ENCODE assay signal across 8 mouse cellular contexts in the genomic region with DNA sequence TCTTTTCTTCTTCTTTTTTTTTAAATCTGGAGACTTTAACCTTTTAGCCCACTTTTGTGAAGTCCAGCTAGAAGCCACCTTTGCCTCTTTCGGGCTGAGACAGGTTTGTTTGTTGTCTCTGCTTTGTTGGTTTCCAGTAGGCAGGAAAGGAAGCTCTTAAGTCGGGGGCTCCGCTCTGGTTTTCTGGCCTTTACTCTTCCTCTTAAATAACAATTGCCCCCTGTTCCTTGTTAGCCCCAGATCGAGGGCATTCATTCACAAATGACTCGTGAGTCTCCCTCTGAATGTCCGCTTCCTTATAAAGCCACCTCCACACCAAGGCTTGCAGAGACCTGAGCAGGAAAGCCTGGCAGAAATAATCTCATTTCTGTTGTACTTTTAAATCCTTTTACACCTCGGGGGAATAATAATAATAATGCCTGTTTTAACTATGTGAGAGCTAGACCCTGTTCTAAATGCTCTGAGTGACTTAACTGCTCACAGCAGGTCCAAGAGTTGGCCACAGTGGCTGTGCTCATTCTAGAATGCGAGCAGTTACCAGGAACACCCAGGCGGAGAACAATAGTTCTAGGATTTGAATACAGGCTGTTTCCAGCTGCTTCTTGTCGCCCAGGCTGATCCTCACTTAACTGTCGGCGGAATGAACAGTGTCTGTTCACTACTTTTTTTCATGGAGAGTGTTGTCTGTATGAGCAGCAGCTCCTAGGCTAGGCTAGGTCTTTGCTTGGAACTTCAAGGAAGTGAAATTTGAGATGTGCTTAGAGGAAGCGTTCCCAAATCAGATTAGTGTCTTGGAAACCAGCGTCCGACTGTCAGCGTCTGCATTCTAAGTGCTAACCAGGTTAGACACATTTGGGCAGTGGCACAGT. TPM values are rescaled to one million over a fixed set of nuclear protein-coding genes. Genes with fewer than 3 reads are reported as not detected.
A peak's percentile ranks its signal among the peaks of the same experiment; 100 is the strongest.
DNase-seq lines count a peak whose midpoint lies in the region; ATAC-seq and TF ChIP-seq lines count a peak whose summit lies in the region.

No protein-coding gene starts in this region.

- H3K27ac ChIP-seq in spleen, adult 2 months (ENCODE audit: insufficient read depth, low read length) = peak overlapping the region; percentile 100
- 0 out of 2 replicates have a peak overlapping the region, but pooled peaks have one; percentile 19 for H3K27ac ChIP-seq in forebrain, embryonic 15.5 days (replicated peaks)
- peak overlapping the region; percentile 100 for H3K27ac ChIP-seq in kidney, adult 2 months (ENCODE audit: insufficient read depth, low read depth, low read length)

- no peak overlapping the region for H3K4me2 ChIP-seq in forebrain, embryonic 15.5 days (replicated peaks)

- TF ChIP-seq POLR2A in spleen, adult 2 months (IDR thresholded peaks at IDR 0.05; ENCODE audit: low read depth, low read length) = no peak
- no peak for TF ChIP-seq POLR2A in kidney, adult 2 months (IDR thresholded peaks at IDR 0.05; ENCODE audit: low read depth, low read length)

- WGBS in spleen, adult 2 months = 41% methylated on average over 16 of the region's 16 CpGs
- 7% methylated on average over 16 of the region's 16 CpGs for WGBS in forebrain, embryonic 15.5 days
- 18% methylated on average over 16 of the region's 16 CpGs for WGBS in kidney, adult 2 months

- no peak for TF ChIP-seq CTCF in spleen, adult 2 months (IDR thresholded peaks at IDR 0.05; ENCODE audit: extremely low read depth, insufficient read depth, insufficient read length, insufficient replicate concordance)
- no peak for TF ChIP-seq CTCF in kidney, adult 2 months (conservative IDR thresholded peaks at IDR 0.05; ENCODE audit: insufficient read depth, insufficient read length, low read depth, low read length)

- H3K27me3 ChIP-seq in spleen, adult 2 months (ENCODE audit: control insufficient read depth, insufficient read depth, low read length) = no peaks in the 10 kb centered on the region
- H3K27me3 ChIP-seq in forebrain, embryonic 15.5 days = no peaks in the 10 kb centered on the region
- H3K27me3 ChIP-seq in kidney, adult 2 months (replicated peaks; ENCODE audit: control insufficient read depth, insufficient read depth, low read length) = no peaks in the 10 kb centered on the region

- H3K4me3 ChIP-seq in spleen, adult 2 months (ENCODE audit: extremely low read depth, insufficient read depth, insufficient read length) = no peak overlapping the region
- no peak overlapping the region for H3K4me3 ChIP-seq in forebrain, embryonic 15.5 days
- H3K4me3 ChIP-seq in kidney, adult 2 months (ENCODE audit: insufficient read depth, low read depth, low read length) = peak overlapping the region; percentile 25; the same call in 1 of the 2 replicates

- H3K9ac ChIP-seq in forebrain, embryonic 15.5 days (replicated peaks) = 0 out of 2 replicates have a peak overlapping the region, but pooled peaks have one; percentile 6

- no peaks in the 10 kb centered on the region for H3K9me3 ChIP-seq in forebrain, embryonic 15.5 days

- no peaks in the 10 kb centered on the region for H3K36me3 ChIP-seq in spleen, adult 2 months (ENCODE audit: control insufficient read depth, insufficient read depth, low read length)
- H3K36me3 ChIP-seq in forebrain, embryonic 15.5 days = no peaks in the 10 kb centered on the region
- H3K36me3 ChIP-seq in kidney, adult 2 months (ENCODE audit: control insufficient read depth, insufficient read depth, low read length) = no peaks in the 10 kb centered on the region

- ATAC-seq in forebrain, embryonic 15.5 days (replicated peaks) = no peak

- DNase-seq in spleen, adult 2 months (ENCODE audit: low read depth in 1 of 2, low spot score in 2 of 2) = no peak
- no peak for DNase-seq in spleen, postnatal 36 days (ENCODE audit: low spot score in 2 of 2)
- peak; percentile 44 for DNase-seq in kidney, adult 2 months
- peak; percentile 33 to 37 for DNase-seq in lung, postnatal 4 days
- no peak for DNase-seq in adrenal gland, adult 2 months
- no peak for DNase-seq in right cerebral cortex, postnatal 36 days (ENCODE audit: low spot score in 2 of 2)
- no peak for DNase-seq in cerebellum, postnatal 4 days (ENCODE audit: low spot score in 2 of 2)

- peaks cover 12% of the 10 kb centered on the region for H3K4me1 ChIP-seq in spleen, adult 2 months (ENCODE audit: control insufficient read depth, insufficient read depth, insufficient read length)
- peaks cover 24% of the 10 kb centered on the region for H3K4me1 ChIP-seq in forebrain, embryonic 15.5 days
- peaks cover 17% of the 10 kb centered on the region for H3K4me1 ChIP-seq in kidney, adult 2 months (ENCODE audit: control insufficient read depth, insufficient read depth, low read length)

RNA-seq across cellular contexts. Expression of gene Arid1a, which starts 59.3 kb away (rescaled TPM):
- 142 and 150 TPM in 2 replicates for polyA plus RNA-seq in spleen, adult 2 months (2012; rRNA removed)
- polyA plus RNA-seq in forebrain, embryonic 15.5 days (2015; fragmentation: Nextera tagmentation; extraction: Ambion mirVana) = 40.1 and 40.9 TPM in 2 replicates
- polyA plus RNA-seq in kidney, adult 2 months (2012; rRNA removed) = 40.5 and 43.7 TPM in 2 replicates
- 10 to 100 TPM; 45.9 to 48.6 TPM for total RNA-seq in adrenal gland, adult 2 months (2021)
- polyA plus RNA-seq in adrenal gland, adult 2 months (2012; rRNA removed) = 69.7 and 74.0 TPM in 2 replicates

Comparison
In these comparisons a context has a peak if more than half of its experiments do, and no peak if none do; other contexts are left out.
1. DNase-seq: peak in kidney, adult 2 months (single experiment) and lung, postnatal 4 days (2 of 2); none in spleen, adult 2 months (0 of 2), spleen, postnatal 36 days (0 of 2), adrenal gland, adult 2 months (single experiment), right cerebral cortex, postnatal 36 days (0 of 2) and cerebellum, postnatal 4 days (0 of 2).
2. H3K27ac ChIP-seq: peak in every context shown above with its lines; median percentile 100 in spleen, adult 2 months; 100 in kidney, adult 2 months; 19 in forebrain, embryonic 15.5 days.